Mouse (Mus musculus): ENCODE data around the gene Sec23b.

DNA sequence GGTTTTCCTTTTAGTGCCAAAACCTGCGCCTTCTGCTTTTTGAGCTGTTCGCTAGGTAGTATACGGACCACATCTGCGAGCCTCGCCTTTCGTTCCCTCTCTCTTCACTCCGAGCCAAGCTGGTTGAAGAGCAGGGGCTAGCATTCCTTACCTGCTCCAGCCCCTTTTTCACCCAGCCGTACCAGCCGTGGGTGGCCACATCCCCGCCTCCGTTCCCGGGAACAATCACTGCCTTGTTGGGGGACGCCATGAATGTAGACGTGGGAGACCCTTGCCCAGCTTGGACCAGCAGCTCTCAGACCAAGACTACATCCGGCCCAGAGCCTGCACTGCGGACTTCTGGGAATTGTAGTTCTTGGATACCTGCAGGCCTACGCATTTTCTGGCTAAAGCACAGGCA is 5.5 kb upstream of the Sec23b start, which contains the start of gene Rbbp9:
- TF ChIP-seq CTCF (IDR thresholded peaks at IDR 0.05; ENCODE audit: low read depth, low read length) (no peak), POLR2A (IDR thresholded peaks at IDR 0.05; ENCODE audit: extremely low read depth, insufficient read depth, low read length) (0 out of 2 replicates have a peak, but pooled peaks have one; percentile 24)

Data from liver, adult 2 months (tissue).